Mouse (Mus musculus) midbrain, embryonic 14.5 days (tissue): ENCODE data around the gene Apoe. TPM values are rescaled to one million over a fixed set of nuclear protein-coding genes. Genes with fewer than 3 reads are reported as not detected.

ENCODE experiments used
- ATAC-seq: fragments of 200-750 bp; cut with Nextera tagmentation; 2 replicates; pipeline ENCODE4 v1.8.0; 2017; ENCODE audit warnings: moderate number of reproducible peaks, moderate library complexity; ENCODE audit not compliant: low FRiP score, low TSS enrichment
- DNase-seq: peaks from one replicate; pipeline ENCODE4 v3.0.0-alpha.2; 2015
- H3K27ac ChIP-seq: fragments of 300-500 bp; sonication (generic); replicated peaks from 2 replicates; pipeline ENCODE4 v1.5.1; 2014; ENCODE audit warnings: mild to moderate bottlenecking, low read depth, low read length, moderate library complexity
- H3K27me3 ChIP-seq: fragments of 300-500 bp; sonication (generic); 2 replicates; pipeline ENCODE4 v1.6.1; 2014; ENCODE audit warnings: low read length, control low read depth, mixed read lengths; ENCODE audit not compliant: control insufficient read depth, insufficient read depth
- H3K36me3 ChIP-seq: fragments of 300-500 bp; sonication (generic); 2 replicates; pipeline ENCODE4 v1.6.1; 2014; ENCODE audit warnings: low read length, control low read depth; ENCODE audit not compliant: control insufficient read depth, insufficient read depth
- H3K4me1 ChIP-seq: fragments of 300-500 bp; sonication (generic); 2 replicates; pipeline ENCODE4 v1.6.1; 2014; ENCODE audit warnings: mild to moderate bottlenecking, antibody characterized with exemption, low read length, control low read depth; ENCODE audit not compliant: control insufficient read depth, insufficient read depth
- H3K4me2 ChIP-seq: fragments of 300-500 bp; sonication (generic); 2 replicates; pipeline ENCODE4 v1.6.1; 2014; ENCODE audit warnings: mild to moderate bottlenecking, low read length, moderate library complexity
- H3K4me3 ChIP-seq: fragments of 300-500 bp; sonication (generic); replicated peaks from 2 replicates; pipeline ENCODE4 v1.5.1; 2014; ENCODE audit warnings: low read depth, low read length
- H3K9ac ChIP-seq: fragments of 300-500 bp; sonication (generic); replicated peaks from 2 replicates; pipeline ENCODE4 v1.6.1; 2014; ENCODE audit warnings: mild to moderate bottlenecking, low read length, moderate library complexity
- H3K9me3 ChIP-seq: fragments of 300-500 bp; sonication (generic); 2 replicates; pipeline ENCODE4 v1.6.1; 2016; ENCODE audit warnings: low read length, control low read depth, mixed read lengths; ENCODE audit not compliant: control insufficient read depth
- WGBS: fragments of 180-500 bp; shearing (Covaris S2); extraction: QIAGEN DNeasy Blood & Tissue Kit; methylation state at CpG from one replicate; pipeline ENCODE4 v1.1.7; 2014; 5-methylcytosine and 5-hydroxymethylcytosine counted together
- polyA plus RNA-seq: library from polyadenylated mRNA; unstranded; fragments of >200 nt; fragmentation: Nextera tagmentation; extraction: Ambion mirVana; gene quantifications from 2 replicates; pipeline ENCODE4 v1.2.1, GENCODE M21; 2014

Apoe gene
- polyA plus RNA-seq, 1 experiment from 2014 or later: 265 TPM

GRCm38 (mm10) chr7:19718297-19718952 is 19.4 kb upstream of the Apoe start:
- peaks cover 12% of the 10 kb centered on the region for H3K36me3 ChIP-seq
- no peak overlapping the region for H3K27ac ChIP-seq
- ATAC-seq (no peak), DNase-seq (no peak)
- no peak overlapping the region for H3K4me2 ChIP-seq
- H3K4me3 ChIP-seq: no peak overlapping the region
- H3K27me3 ChIP-seq: no peaks in the 10 kb centered on the region
- H3K4me1 ChIP-seq: peaks cover 15% of the 10 kb centered on the region
- whole genome bisulfite sequencing: 96% methylated on average over 5 of the region's 5 CpGs
- H3K9me3 ChIP-seq: peaks cover 6% of the 10 kb centered on the region; the same call in 1 of the 2 replicates
- no peak overlapping the region for H3K9ac ChIP-seq

GRCm38 (mm10) chr7:19717346-19717745 is 18.4 kb upstream of the Apoe start:
- H3K27ac ChIP-seq: no peak overlapping the region
- ATAC-seq: no peak
- no peak overlapping the region for H3K4me3 ChIP-seq
- peaks cover 6% of the 10 kb centered on the region; the same call in 1 of the 2 replicates for H3K9me3 ChIP-seq
- no peaks in the 10 kb centered on the region for H3K27me3 ChIP-seq
- H3K9ac ChIP-seq: no peak overlapping the region
- peaks cover 10% of the 10 kb centered on the region; the same call in 1 of the 2 replicates for H3K36me3 ChIP-seq
- no peak for DNase-seq
- peaks cover 15% of the 10 kb centered on the region for H3K4me1 ChIP-seq
- H3K4me2 ChIP-seq: no peak overlapping the region
- 90% methylated on average over 4 of the region's 4 CpGs for WGBS

- peak overlapping the region; percentile 91 for H3K27ac ChIP-seq
- peak overlapping the region; percentile 40; the same call in 1 of the 2 replicates for H3K4me3 ChIP-seq
- WGBS: 93% methylated on average over 2 of the region's 2 CpGs
- peak overlapping the region; percentile 67 for H3K4me2 ChIP-seq
- H3K27me3 ChIP-seq: no peaks in the 10 kb centered on the region
- H3K9ac ChIP-seq: peak overlapping the region; percentile 46; the same call in 1 of the 2 replicates
- ATAC-seq: no peak
- no peak for DNase-seq
- peaks cover 6% of the 10 kb centered on the region; the same call in 1 of the 2 replicates for H3K9me3 ChIP-seq
- H3K36me3 ChIP-seq: peaks cover 15% of the 10 kb centered on the region
- peaks cover 15% of the 10 kb centered on the region for H3K4me1 ChIP-seq
These were observed 17.8 kb upstream of the Apoe start for GRCm38 (mm10) chr7:19716822-19717221.

- WGBS: 6% methylated on average over 18 of the region's 18 CpGs
- H3K36me3 ChIP-seq: peaks cover 20% of the 10 kb centered on the region
- ATAC-seq: no peak
- peak overlapping the region; percentile 46; the same call in 1 of the 2 replicates for H3K9ac ChIP-seq
- peaks cover 15% of the 10 kb centered on the region for H3K4me1 ChIP-seq
- H3K4me3 ChIP-seq: peak overlapping the region; percentile 40
- H3K27ac ChIP-seq: peak overlapping the region; percentile 91
- peaks cover 5% of the 10 kb centered on the region; the same call in 1 of the 2 replicates for H3K9me3 ChIP-seq
- H3K4me2 ChIP-seq: peak overlapping the region; percentile 67
- no peaks in the 10 kb centered on the region for H3K27me3 ChIP-seq
- DNase-seq: no peak
These were observed 17.2 kb upstream of the Apoe start for GRCm38 (mm10) chr7:19716055-19716682.

GRCm38 (mm10) chr7:19715239-19716054 is 16.5 kb upstream of the Apoe start, which contains the start of gene Tomm40:
Tomm40 (minus strand) TSS chr7:19715438.
- Histone ChIP-seq H3K9ac (peak within 1 kb of the TSS; percentile 92), H3K4me2 (peak within 1 kb of the TSS; percentile 98), H3K9me3 (no peaks in the 10 kb centered on the region), H3K27ac (peak within 1 kb of the TSS; percentile 91), H3K27me3 (no peaks in the 10 kb centered on the region), H3K4me3 (peak within 1 kb of the TSS; percentile 96), H3K36me3 (peaks cover 26% of the 10 kb centered on the region), H3K4me1 (peaks cover 15% of the 10 kb centered on the region)
- ATAC-seq (peak; percentile 98), DNase-seq (peak; percentile 100)
- under 1% methylated on average over 58 of the region's 59 CpGs for WGBS

- under 1% methylated on average over 39 of the region's 39 CpGs for WGBS
- DNase-seq: no peak
- H3K27me3 ChIP-seq: no peaks in the 10 kb centered on the region
- H3K9ac ChIP-seq: peak overlapping the region; percentile 92
- peaks cover 15% of the 10 kb centered on the region for H3K4me1 ChIP-seq
- H3K36me3 ChIP-seq: peaks cover 30% of the 10 kb centered on the region
- H3K4me3 ChIP-seq: peak overlapping the region; percentile 96
- H3K27ac ChIP-seq: peak overlapping the region; percentile 72
- no peaks in the 10 kb centered on the region for H3K9me3 ChIP-seq
- ATAC-seq: no peak
- peak overlapping the region; percentile 98 for H3K4me2 ChIP-seq
These were observed 15.8 kb upstream of the Apoe start for GRCm38 (mm10) chr7:19714836-19715235.

- H3K36me3 ChIP-seq: peaks cover 42% of the 10 kb centered on the region
- no peak overlapping the region for H3K4me2 ChIP-seq
- no peak for ATAC-seq
- H3K27ac ChIP-seq: no peak overlapping the region
- no peaks in the 10 kb centered on the region for H3K27me3 ChIP-seq
- H3K4me1 ChIP-seq: peaks cover 15% of the 10 kb centered on the region
- no peaks in the 10 kb centered on the region for H3K9me3 ChIP-seq
- 87% methylated on average over 9 of the region's 9 CpGs for WGBS
- H3K4me3 ChIP-seq: no peak overlapping the region
- H3K9ac ChIP-seq: no peak overlapping the region
- no peak for DNase-seq
These were observed 14.6 kb upstream of the Apoe start for GRCm38 (mm10) chr7:19713598-19713997.

- no peak overlapping the region for H3K9ac ChIP-seq
- H3K4me1 ChIP-seq: peaks cover 15% of the 10 kb centered on the region
- ATAC-seq (no peak), DNase-seq (peak; percentile 24)
- H3K9me3 ChIP-seq: no peaks in the 10 kb centered on the region
- H3K36me3 ChIP-seq: peaks cover 43% of the 10 kb centered on the region
- H3K4me2 ChIP-seq: no peak overlapping the region
- WGBS: 55% methylated on average over 4 of the region's 4 CpGs
- no peak overlapping the region for H3K27ac ChIP-seq
- no peaks in the 10 kb centered on the region for H3K27me3 ChIP-seq
- no peak overlapping the region for H3K4me3 ChIP-seq
These were observed 14.2 kb upstream of the Apoe start for GRCm38 (mm10) chr7:19713196-19713595.
